Mouse (Mus musculus) intestine, embryonic 15.5 days (tissue): ENCODE results near the gene Nek1. TPM values are rescaled to one million over a fixed set of nuclear protein-coding genes. Genes with fewer than 3 reads are reported as not detected.

Experiments used
- ATAC-seq: fragments of 200-750 bp; cut with Nextera tagmentation; 2 replicates; pipeline ENCODE4 v1.8.0; 2017; ENCODE audit warnings: moderate TSS enrichment, moderate library complexity
- H3K27ac ChIP-seq: fragments of 300-500 bp; sonication (generic); 2 replicates; pipeline ENCODE4 v1.5.1; 2015; ENCODE audit warnings: mild to moderate bottlenecking, inconsistent platforms
- H3K27me3 ChIP-seq: fragments of 300-500 bp; sonication (generic); replicated peaks from 2 replicates; pipeline ENCODE4 v1.6.1; 2015; ENCODE audit warnings: inconsistent platforms
- H3K36me3 ChIP-seq: fragments of 300-500 bp; sonication (generic); 2 replicates; pipeline ENCODE4 v1.6.1; 2015; ENCODE audit warnings: inconsistent platforms
- H3K4me1 ChIP-seq: fragments of 300-500 bp; sonication (generic); replicated peaks from 2 replicates; pipeline ENCODE4 v1.6.1; 2015; ENCODE audit warnings: inconsistent platforms
- H3K4me2 ChIP-seq: fragments of 300-500 bp; sonication (generic); replicated peaks from 2 replicates; pipeline ENCODE4 v1.6.1; 2015; ENCODE audit warnings: mild to moderate bottlenecking, inconsistent platforms
- H3K4me3 ChIP-seq: fragments of 300-500 bp; sonication (generic); replicated peaks from 2 replicates; pipeline ENCODE4 v1.5.1; 2015; ENCODE audit warnings: inconsistent platforms
- H3K9ac ChIP-seq: fragments of 300-500 bp; sonication (generic); 2 replicates; pipeline ENCODE4 v1.6.1; 2015; ENCODE audit warnings: inconsistent platforms
- H3K9me3 ChIP-seq: fragments of 300-500 bp; sonication (generic); 2 replicates; pipeline ENCODE4 v1.6.1; 2016; ENCODE audit warnings: inconsistent platforms
- WGBS: fragments of 180-500 bp; shearing (Covaris S2); methylation state at CpG from one replicate; pipeline ENCODE4 v1.1.7; 2015; 5-methylcytosine and 5-hydroxymethylcytosine counted together
- polyA plus RNA-seq: library from polyadenylated mRNA; unstranded; fragments of >200 nt; fragmentation: Nextera tagmentation; extraction: Ambion mirVana; gene quantifications from 2 replicates; pipeline ENCODE4 v1.2.1, GENCODE M21; 2015

The Nek1 gene
- polyA plus RNA-seq, 1 experiment from 2014 or later, result 17.4 TPM

DNA sequence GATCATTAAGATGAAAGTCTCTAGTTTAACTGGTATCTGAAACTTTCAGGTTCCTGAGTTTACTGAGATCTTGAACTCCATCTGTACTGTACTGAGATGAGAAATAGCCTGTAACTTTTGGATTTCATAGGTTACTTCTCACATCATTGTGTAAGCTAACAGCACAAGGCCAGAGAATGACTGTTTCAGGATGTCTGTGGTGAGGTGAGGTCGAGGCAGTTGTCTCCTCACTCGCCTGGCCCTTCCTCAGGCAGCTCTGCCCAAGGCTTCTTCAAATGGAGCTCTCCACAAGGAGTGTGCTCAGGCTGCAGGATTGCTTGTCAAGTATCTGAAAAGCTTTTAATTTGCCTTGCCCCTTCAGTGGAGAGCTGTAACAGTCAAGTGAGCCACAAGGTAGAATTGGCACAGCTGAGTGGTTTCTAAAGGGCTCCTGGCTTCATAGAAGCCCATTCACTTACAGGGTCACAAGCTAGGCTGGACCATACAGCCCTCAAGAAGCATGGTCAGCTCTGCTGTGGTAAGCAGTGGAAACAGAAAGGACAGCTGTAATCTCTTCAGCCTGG is 134.4 kb downstream of the Nek1 start:
- H3K36me3 ChIP-seq, result peaks cover 3% of the 10 kb centered on the region; the same call in 1 of the 2 replicates
- no peak overlapping the region for H3K9ac ChIP-seq
- H3K27ac ChIP-seq, result no peak overlapping the region
- 72% methylated on average over 2 of the region's 2 CpGs for WGBS
- H3K4me1 ChIP-seq, result no peaks in the 10 kb centered on the region
- no peak overlapping the region for H3K4me2 ChIP-seq
- H3K9me3 ChIP-seq, result no peaks in the 10 kb centered on the region
- no peak for ATAC-seq
- no peak overlapping the region for H3K4me3 ChIP-seq
- no peaks in the 10 kb centered on the region for H3K27me3 ChIP-seq

DNA sequence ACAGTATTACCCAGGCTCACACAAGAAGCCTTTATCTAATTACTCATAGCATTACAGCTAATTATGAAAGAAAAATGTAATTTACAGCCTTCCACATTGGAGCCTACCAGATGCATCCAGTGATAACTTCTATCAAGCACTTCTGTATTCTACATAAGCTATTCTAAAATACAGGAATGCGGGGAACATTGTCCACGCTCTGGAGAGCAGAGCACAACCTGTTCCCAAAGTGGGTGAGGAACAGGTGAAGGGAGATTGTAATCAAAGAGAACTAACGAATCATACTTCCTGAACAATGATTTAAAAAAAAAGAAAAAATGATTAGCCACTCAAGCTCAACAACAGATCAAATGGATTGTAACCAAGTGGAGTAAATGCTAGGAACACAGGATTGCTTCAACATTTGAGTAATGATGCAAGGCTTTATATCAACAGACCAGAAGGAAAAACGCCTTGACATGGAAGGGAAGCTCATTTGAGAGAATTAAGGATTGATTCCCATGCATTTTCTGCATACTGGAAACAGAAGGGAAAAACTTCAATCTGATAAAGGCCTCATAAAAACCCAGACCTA is 139.7 kb downstream of the Nek1 start:
- no peak overlapping the region for H3K27ac ChIP-seq
- no peaks in the 10 kb centered on the region for H3K27me3 ChIP-seq
- H3K4me2 ChIP-seq, result no peak overlapping the region
- no peak overlapping the region for H3K4me3 ChIP-seq
- no peak overlapping the region for H3K9ac ChIP-seq
- no peaks in the 10 kb centered on the region for H3K9me3 ChIP-seq
- H3K36me3 ChIP-seq, result peaks cover 3% of the 10 kb centered on the region; the same call in 1 of the 2 replicates
- ATAC-seq, result no peak
- WGBS, result 82% methylated on average over 4 of the region's 4 CpGs
- no peaks in the 10 kb centered on the region for H3K4me1 ChIP-seq

DNA sequence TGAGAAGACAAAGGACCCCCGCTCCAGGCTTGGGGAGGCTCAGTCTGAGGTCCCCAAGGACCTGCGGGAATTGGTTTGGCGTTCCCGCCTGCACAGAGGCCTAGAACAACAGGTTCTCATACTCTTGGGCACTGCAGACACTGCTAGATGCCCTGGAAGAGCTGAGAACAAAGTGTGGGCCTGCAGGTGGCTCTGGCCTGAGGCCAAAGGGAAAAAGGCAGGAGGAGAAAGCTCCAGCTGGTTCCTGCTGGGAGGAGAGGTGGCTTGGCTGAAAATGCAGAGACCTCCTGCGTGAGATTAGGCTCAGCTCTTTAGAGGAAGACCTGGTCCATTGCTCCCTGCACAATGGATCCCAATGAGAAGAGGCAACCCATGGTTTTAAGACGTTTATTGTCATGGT is 148.9 kb downstream of the Nek1 start:
- ATAC-seq, result peak; percentile 73
- Histone ChIP-seq H3K4me3 (no peak overlapping the region), H3K27me3 (no peaks in the 10 kb centered on the region), H3K4me1 (no peaks in the 10 kb centered on the region; the same call in 1 of the 2 replicates), H3K9ac (no peak overlapping the region), H3K36me3 (no peaks in the 10 kb centered on the region), H3K9me3 (no peaks in the 10 kb centered on the region), H3K27ac (no peak overlapping the region), H3K4me2 (no peak overlapping the region)
- 71% methylated on average over 6 of the region's 6 CpGs for WGBS

DNA sequence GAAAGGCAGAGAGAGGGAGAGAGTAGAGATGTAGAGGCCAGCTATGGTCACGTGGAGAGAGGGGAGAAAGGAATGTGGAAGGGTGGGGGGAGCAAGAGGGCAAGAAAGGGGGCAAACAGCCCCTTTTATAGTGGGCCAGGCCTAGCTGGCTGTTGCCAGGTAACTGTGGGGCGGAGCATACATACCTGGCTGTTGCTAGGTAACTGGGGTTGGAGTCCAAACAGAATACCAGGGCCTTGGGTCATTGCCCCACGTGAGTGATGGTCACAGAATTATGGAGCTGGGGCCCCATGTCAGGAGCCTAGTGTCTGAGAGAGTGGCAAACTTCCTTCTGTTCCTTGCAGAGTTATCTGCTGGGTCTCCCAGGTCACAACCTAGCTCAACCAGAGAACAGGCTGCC is 149.3 kb downstream of the Nek1 start:
- no peaks in the 10 kb centered on the region for H3K27me3 ChIP-seq
- peak; percentile 98 for ATAC-seq

DNA sequence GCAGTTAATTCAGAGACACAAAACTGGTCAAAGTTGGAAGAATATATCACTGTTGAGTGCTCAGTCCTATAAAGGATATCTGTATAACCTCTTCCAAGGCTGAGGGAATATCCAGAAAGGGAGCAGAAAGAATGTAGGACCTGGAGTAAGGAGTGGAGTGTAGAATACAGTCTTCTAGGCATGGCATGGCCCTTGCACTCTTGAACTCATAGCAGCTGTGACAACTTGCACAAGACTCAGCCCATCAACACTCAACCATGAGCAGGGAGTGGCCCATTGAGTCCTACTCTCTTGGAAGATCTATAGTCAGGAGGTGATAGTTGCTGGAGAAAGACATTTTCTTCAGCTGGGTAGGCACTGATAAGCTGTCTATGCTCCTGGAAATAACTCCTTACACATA is 149.8 kb downstream of the Nek1 start:
- ATAC-seq, result peak; percentile 79
- no peak overlapping the region for H3K4me3 ChIP-seq
- H3K36me3 ChIP-seq, result no peaks in the 10 kb centered on the region
- no peaks in the 10 kb centered on the region; the same call in 1 of the 2 replicates for H3K4me1 ChIP-seq
- no peaks in the 10 kb centered on the region for H3K9me3 ChIP-seq
- no peaks in the 10 kb centered on the region for H3K27me3 ChIP-seq
- peak overlapping the region; percentile 51; the same call in 1 of the 2 replicates for H3K27ac ChIP-seq
- H3K9ac ChIP-seq, result no peak overlapping the region
- no peak overlapping the region for H3K4me2 ChIP-seq

More for the DNA sequence above, 149.3 kb downstream of the Nek1 start:
- 35% methylated on average over 3 of the region's 3 CpGs for WGBS
- H3K4me2 ChIP-seq, result no peak overlapping the region
- no peak overlapping the region for H3K9ac ChIP-seq
- no peaks in the 10 kb centered on the region; the same call in 1 of the 2 replicates for H3K4me1 ChIP-seq
- H3K9me3 ChIP-seq, result no peaks in the 10 kb centered on the region
- peak overlapping the region; percentile 51; the same call in 1 of the 2 replicates for H3K27ac ChIP-seq
- no peak overlapping the region for H3K4me3 ChIP-seq
- H3K36me3 ChIP-seq, result no peaks in the 10 kb centered on the region

DNA sequence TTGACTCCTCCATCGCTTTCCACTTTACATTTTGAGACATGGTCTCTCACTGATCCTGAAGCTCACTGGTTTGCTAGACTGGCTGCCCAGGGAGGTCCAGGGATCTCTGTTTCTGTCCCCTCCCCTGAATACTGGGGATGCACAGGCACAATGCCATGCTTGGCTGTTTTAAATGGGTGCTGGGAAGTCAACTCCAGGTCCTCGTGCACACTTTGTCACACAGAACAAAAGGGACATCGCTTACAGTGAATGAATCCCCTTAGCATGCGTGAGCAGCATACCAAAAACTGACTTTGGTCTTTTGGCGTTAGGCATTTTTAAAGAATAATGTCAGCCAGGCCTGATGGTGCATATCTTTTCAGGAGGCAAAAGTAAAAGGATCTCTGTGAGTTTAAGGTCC is 155.7 kb downstream of the Nek1 start:
- Histone ChIP-seq H3K4me2 (no peak overlapping the region), H3K36me3 (no peaks in the 10 kb centered on the region), H3K27ac (no peak overlapping the region), H3K9ac (no peak overlapping the region), H3K4me3 (no peak overlapping the region), H3K4me1 (no peaks in the 10 kb centered on the region), H3K9me3 (no peaks in the 10 kb centered on the region), H3K27me3 (no peaks in the 10 kb centered on the region)
- no peak for ATAC-seq
- 90% methylated on average over 5 of the region's 5 CpGs for WGBS

DNA sequence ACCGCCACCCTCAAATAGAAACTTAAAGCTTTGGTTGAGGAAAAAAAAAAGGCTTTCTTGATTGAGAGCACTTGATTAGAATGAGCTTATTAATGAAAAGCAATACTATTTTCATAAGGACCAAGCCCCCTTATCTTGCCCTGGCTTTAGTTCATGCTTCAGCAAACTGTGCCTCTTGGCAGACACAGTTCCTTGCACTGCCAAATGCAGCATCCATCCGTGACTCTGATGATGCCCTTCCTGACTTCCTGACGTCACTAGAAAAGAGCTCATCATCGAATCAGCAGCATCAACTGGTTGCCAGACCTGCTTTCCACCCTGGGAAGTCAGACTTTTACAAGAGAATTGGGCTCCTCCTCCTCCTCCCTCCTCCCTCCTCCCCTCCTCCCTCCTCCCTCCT is 157.6 kb downstream of the Nek1 start:
- H3K36me3 ChIP-seq, result no peaks in the 10 kb centered on the region
- no peaks in the 10 kb centered on the region for H3K4me1 ChIP-seq
- no peak for ATAC-seq

DNA sequence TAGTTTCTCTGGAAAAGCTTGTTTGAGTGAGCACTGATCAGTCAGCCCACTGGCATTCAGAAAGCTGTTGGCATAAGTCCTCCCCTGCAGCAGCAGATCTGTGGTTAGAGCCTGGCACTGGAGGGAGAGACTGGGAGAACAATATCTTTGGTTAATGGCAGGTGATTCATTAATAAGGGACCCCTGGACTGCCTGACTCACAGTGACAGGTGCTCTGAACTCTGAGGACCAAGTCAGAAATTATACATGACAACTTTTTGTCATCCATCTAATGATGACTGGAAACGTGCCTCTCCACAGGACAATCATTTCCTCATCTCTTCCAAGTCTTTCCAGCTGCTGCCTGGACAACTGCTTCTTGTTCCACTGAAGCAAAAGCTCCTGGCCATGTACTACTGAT is 163.4 kb downstream of the Nek1 start:
- 63% methylated on average over 1 of the region's 1 CpGs for WGBS
- no peak for ATAC-seq
- H3K9me3 ChIP-seq, result no peaks in the 10 kb centered on the region
- no peak overlapping the region for H3K9ac ChIP-seq
- H3K4me3 ChIP-seq, result no peak overlapping the region
- no peaks in the 10 kb centered on the region for H3K36me3 ChIP-seq
- H3K4me2 ChIP-seq, result no peak overlapping the region
- no peak overlapping the region for H3K27ac ChIP-seq
- no peaks in the 10 kb centered on the region for H3K4me1 ChIP-seq
- no peaks in the 10 kb centered on the region for H3K27me3 ChIP-seq

More for the DNA sequence above, 157.6 kb downstream of the Nek1 start:
- WGBS, result 68% methylated on average over 4 of the region's 4 CpGs
- no peak overlapping the region for H3K9ac ChIP-seq
- H3K4me3 ChIP-seq, result no peak overlapping the region
- H3K27me3 ChIP-seq, result no peaks in the 10 kb centered on the region
- no peak overlapping the region for H3K27ac ChIP-seq
- no peaks in the 10 kb centered on the region for H3K9me3 ChIP-seq
- no peak overlapping the region for H3K4me2 ChIP-seq

DNA sequence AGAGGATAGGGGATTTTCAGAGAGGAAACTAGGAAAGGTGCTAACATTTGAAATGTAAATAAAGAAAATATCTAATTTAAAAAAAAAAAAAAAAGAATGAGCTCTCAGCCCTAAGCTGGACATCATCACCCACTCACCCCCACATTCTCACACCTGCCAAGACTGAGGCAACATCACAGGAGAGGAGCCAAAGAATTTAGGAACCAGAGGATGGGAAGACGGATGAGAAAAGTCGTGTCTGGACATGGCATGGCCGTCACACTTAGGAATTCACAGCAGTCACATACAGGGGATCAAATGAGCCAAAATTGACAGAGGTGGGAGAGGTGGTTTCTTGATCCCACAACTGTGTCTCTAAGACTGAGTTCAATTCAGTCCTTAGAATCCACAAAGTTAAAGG is 165.5 kb downstream of the Nek1 start:
- H3K4me1 ChIP-seq, result no peaks in the 10 kb centered on the region
- H3K27ac ChIP-seq, result no peak overlapping the region
- no peaks in the 10 kb centered on the region for H3K27me3 ChIP-seq
- 80% methylated on average over 3 of the region's 3 CpGs for WGBS
- no peaks in the 10 kb centered on the region for H3K9me3 ChIP-seq
- H3K36me3 ChIP-seq, result no peaks in the 10 kb centered on the region
- no peak overlapping the region for H3K9ac ChIP-seq
- no peak overlapping the region for H3K4me2 ChIP-seq
- no peak for ATAC-seq
- no peak overlapping the region for H3K4me3 ChIP-seq

DNA sequence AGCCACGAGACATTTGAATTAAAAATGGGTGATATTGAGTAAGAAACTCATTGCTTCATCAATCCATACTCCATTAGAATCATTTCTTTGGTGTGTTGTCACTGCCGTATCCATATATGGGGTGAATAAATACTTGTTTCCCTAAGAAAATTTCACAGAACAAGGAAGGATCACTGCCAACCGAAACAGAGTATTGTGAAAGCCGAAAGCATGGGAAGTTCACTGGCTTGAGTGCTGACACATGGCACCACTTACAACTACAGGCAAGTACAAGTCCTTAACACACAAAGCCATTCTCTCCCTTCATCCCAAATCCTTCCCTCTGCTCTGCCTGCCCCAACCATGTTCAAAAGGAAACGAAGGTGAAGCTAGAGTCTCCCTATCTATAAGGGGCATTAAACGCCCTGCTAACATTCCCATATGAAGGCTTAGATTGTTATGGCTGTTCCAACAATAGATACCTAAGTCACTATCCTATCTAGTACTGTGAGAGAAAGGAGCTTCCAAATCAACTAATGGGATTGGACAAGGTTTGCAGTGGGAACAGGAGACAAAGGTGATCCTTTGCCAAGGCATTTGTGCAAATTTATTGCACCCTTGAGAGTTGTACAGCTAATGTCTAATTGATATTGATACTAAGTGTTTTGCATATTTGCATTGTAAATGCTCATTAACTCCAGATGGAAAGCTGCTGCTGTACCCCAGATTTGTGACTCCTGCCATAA is 168.6 kb downstream of the Nek1 start:
- Histone ChIP-seq H3K27me3 (no peaks in the 10 kb centered on the region), H3K4me1 (no peaks in the 10 kb centered on the region), H3K36me3 (no peaks in the 10 kb centered on the region), H3K4me2 (no peak overlapping the region), H3K4me3 (no peak overlapping the region), H3K9ac (no peak overlapping the region), H3K9me3 (no peaks in the 10 kb centered on the region), H3K27ac (no peak overlapping the region)
- 83% methylated on average over 6 of the region's 6 CpGs for WGBS
- no peak for ATAC-seq

DNA sequence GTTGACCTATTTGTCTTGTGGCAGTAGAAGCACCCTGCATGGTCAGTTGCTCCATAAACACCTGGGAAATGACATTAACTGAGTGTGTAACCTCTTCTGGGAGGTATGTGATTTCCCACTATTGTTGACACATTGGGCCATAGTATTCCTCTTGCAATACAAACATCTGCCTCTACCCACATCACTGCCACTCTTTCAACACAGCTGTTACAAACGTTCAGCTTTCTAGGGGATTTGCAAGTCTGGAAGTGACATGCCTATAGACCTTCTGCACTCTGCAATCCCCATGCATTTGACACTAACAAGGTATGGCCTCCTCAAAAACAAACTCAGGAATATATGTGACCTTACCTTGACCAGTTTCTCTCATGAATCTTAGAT is 169.2 kb downstream of the Nek1 start:
- H3K36me3 ChIP-seq, result no peaks in the 10 kb centered on the region
- no peak overlapping the region for H3K4me3 ChIP-seq
- no peaks in the 10 kb centered on the region for H3K27me3 ChIP-seq
- no peaks in the 10 kb centered on the region for H3K4me1 ChIP-seq
- 52% methylated on average over 1 of the region's 1 CpGs for WGBS
- H3K27ac ChIP-seq, result no peak overlapping the region
- no peak overlapping the region for H3K9ac ChIP-seq
- no peaks in the 10 kb centered on the region for H3K9me3 ChIP-seq
- no peak overlapping the region for H3K4me2 ChIP-seq
- ATAC-seq, result no peak

DNA sequence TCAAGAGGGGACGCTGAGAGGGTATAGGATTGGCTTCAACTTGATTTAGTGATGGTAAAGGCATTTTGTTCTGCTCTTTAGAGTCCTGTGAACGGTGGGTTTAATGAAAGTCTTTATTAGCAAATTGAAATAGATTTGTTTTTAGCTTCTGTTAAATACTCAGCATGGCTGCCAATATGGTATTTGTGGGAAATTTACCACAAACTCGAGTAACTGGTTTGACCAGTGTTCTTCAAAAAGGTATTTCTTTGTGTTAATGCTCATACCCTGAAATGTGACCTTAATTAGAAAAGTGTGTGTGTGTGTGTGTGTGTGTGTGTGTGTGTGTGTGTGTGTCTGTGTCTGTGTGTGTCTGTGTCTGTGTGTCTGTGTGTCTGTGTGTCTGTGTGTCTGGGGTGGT is 178.6 kb downstream of the Nek1 start:
- no peak overlapping the region for H3K27ac ChIP-seq
- H3K4me3 ChIP-seq, result no peak overlapping the region
- 73% methylated on average over 3 of the region's 3 CpGs for WGBS
- no peaks in the 10 kb centered on the region for H3K9me3 ChIP-seq
- no peaks in the 10 kb centered on the region for H3K4me1 ChIP-seq
- H3K36me3 ChIP-seq, result no peaks in the 10 kb centered on the region
- H3K27me3 ChIP-seq, result no peaks in the 10 kb centered on the region
- no peak overlapping the region for H3K9ac ChIP-seq
- no peak overlapping the region for H3K4me2 ChIP-seq
- no peak for ATAC-seq
